Mouse (Mus musculus) spleen, adult 2 months (tissue): ENCODE measurements at regions not wholly inside any gene's neighbourhood (a gene's known extent, or its start where the extent isn't known, plus 50 kb on each side); places are given as distances from the start of the nearest gene placed in this dataset.

Experiments used
- DNase-seq, 2 experiments: peaks; one replicate each; pipeline versions ENCODE4 v3.0.0 to v3.0.0-alpha.2; 2012 to 2021; ENCODE audit warnings: low spot score in 2 of 2, low read depth in 1 of 2
- H3K27ac ChIP-seq: fragments of 200-500 bp; 2 replicates; pipeline ENCODE4 v1.5.1; 2012; ENCODE audit warnings: low read length, inconsistent platforms; ENCODE audit not compliant: insufficient read depth
- H3K27me3 ChIP-seq: fragments of 200-500 bp; 2 replicates; pipeline ENCODE4 v1.6.1; 2012; ENCODE audit warnings: mild to moderate bottlenecking, moderate library complexity, low read length, inconsistent platforms; ENCODE audit not compliant: control insufficient read depth, insufficient read depth
- H3K36me3 ChIP-seq: fragments of 200-500 bp; 2 replicates; pipeline ENCODE4 v1.6.1; 2012; ENCODE audit warnings: mild to moderate bottlenecking, low read length, inconsistent platforms; ENCODE audit not compliant: control insufficient read depth, insufficient read depth
- H3K4me1 ChIP-seq: fragments of 200-500 bp; 2 replicates; pipeline ENCODE4 v1.6.1; 2011; ENCODE audit warnings: inconsistent platforms; ENCODE audit not compliant: control insufficient read depth, insufficient read depth, insufficient read length
- H3K4me3 ChIP-seq: fragments of 200-500 bp; 2 replicates; pipeline ENCODE4 v1.5.1; 2011; ENCODE audit warnings: mild to moderate bottlenecking, inconsistent platforms; ENCODE audit not compliant: insufficient read depth, insufficient read length; ENCODE audit errors: extremely low read depth
- CTCF ChIP-seq: fragments of 200-500 bp; IDR thresholded peaks from 2 replicates; pipeline ENCODE4 v1.5.1; 2011; ENCODE audit warnings: mild to moderate bottlenecking, inconsistent platforms; ENCODE audit not compliant: insufficient read depth, insufficient read length, insufficient replicate concordance; ENCODE audit errors: extremely low read depth
- POLR2A ChIP-seq: fragments of 200-500 bp; IDR thresholded peaks from 2 replicates; pipeline ENCODE4 v1.6.1; 2011; ENCODE audit warnings: low read depth, low read length, inconsistent platforms
- WGBS: fragments of 180-500 bp; shearing (Covaris S2); methylation state at CpG from one replicate; pipeline ENCODE4 v1.1.7; 2018; 5-methylcytosine and 5-hydroxymethylcytosine counted together

- no peak for TF ChIP-seq POLR2A
- TF ChIP-seq CTCF = no peak
- peaks cover 4% of the 10 kb centered on the region; the same call in 1 of the 2 replicates for H3K4me1 ChIP-seq
- H3K27ac ChIP-seq = no peak overlapping the region
- DNase-seq = no peak
- H3K36me3 ChIP-seq = no peaks in the 10 kb centered on the region
- H3K4me3 ChIP-seq = no peak overlapping the region
- no peaks in the 10 kb centered on the region for H3K27me3 ChIP-seq
- 89% methylated on average over 4 of the region's 4 CpGs for WGBS
Observed at GRCm38 (mm10) chr9:14184261-14184660, 90.6 kb upstream of the Sesn3 start.

DNA sequence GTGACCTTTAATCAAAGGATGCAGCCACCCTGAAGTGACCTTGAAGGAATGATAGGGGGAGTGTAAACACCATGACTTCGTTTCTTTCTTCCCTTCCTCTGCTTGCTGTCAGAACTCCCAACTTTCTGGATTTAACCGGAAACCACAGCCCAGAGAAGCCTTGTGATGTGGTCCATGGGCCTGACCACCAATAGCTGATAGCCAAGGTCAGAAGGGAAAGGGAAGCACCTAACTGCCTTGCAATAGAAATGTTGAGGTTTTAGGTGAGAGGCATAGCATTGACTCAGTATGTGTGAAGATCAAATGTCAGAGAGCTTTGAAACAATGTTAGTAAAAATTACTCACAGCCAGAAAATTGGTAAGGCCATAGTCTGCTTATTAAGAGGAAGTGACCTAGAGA lies 89.2 kb upstream of the Sesn3 start:
- TF ChIP-seq POLR2A = no peak
- TF ChIP-seq CTCF = no peak
- no peak for DNase-seq
- 41% methylated on average over 2 of the region's 2 CpGs for WGBS
- no peaks in the 10 kb centered on the region for H3K36me3 ChIP-seq
- H3K27ac ChIP-seq = no peak overlapping the region
- peaks cover 4% of the 10 kb centered on the region; the same call in 1 of the 2 replicates for H3K4me1 ChIP-seq
- no peaks in the 10 kb centered on the region for H3K27me3 ChIP-seq
- no peak overlapping the region for H3K4me3 ChIP-seq

DNA sequence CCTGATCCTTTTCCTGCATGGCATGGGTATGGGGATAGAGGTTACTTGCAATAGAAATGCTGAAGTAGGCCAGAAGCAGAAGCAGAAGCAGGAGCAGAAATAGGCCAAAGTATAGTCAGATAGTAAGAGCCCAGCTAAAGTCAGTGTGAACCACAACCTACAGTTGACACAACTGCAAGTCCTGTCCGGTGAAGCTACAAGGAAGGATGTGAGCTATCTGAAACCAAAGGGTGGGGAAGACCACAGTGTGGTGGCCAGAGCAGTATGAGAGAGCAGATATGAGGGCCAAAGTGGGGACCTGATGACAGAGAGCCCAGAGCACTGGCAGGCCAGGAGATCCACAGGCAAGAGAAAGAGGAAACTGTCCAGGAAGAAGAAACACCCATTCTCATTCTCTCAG lies 87.1 kb upstream of the Sesn3 start:
- DNase-seq = no peak
- TF ChIP-seq CTCF = no peak
- TF ChIP-seq POLR2A = no peak
- no peaks in the 10 kb centered on the region for H3K27me3 ChIP-seq
- H3K36me3 ChIP-seq = no peaks in the 10 kb centered on the region
- H3K4me1 ChIP-seq = peaks cover 4% of the 10 kb centered on the region; the same call in 1 of the 2 replicates
- no peak overlapping the region for H3K4me3 ChIP-seq
- 35% methylated on average over 1 of the region's 1 CpGs for WGBS
- H3K27ac ChIP-seq = no peak overlapping the region

DNA sequence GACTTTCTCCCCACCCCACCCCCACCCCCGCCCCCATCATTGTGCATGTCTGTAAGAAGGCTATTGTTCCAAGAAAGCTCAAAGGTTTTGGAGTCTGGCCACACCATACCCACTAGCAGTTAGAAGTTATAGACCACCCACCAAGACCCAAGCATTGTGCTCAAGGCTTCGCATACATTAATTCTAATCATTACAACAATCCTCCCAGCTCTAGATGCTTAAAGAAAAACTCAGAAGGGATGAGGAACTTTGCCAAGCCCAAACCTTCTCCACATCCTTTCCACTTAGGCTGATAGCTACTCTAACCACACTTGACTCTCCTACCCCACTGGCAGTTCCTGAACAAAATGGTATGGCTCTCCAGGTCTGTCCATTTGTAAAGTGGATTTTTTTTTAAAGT lies 86.4 kb upstream of the Sesn3 start:
- no peak for DNase-seq
- Histone ChIP-seq H3K4me1 (peaks cover 4% of the 10 kb centered on the region; the same call in 1 of the 2 replicates), H3K27ac (no peak overlapping the region), H3K4me3 (no peak overlapping the region), H3K36me3 (no peaks in the 10 kb centered on the region), H3K27me3 (no peaks in the 10 kb centered on the region)
- 91% methylated on average over 2 of the region's 2 CpGs for WGBS
- TF ChIP-seq CTCF = no peak
- TF ChIP-seq POLR2A = no peak

GRCm38 (mm10) chr9:14190660-14191059 lies 84.2 kb upstream of the Sesn3 start:
- 74% methylated on average over 9 of the region's 9 CpGs for WGBS
- Histone ChIP-seq H3K36me3 (no peaks in the 10 kb centered on the region), H3K4me1 (peaks cover 4% of the 10 kb centered on the region; the same call in 1 of the 2 replicates), H3K27me3 (no peaks in the 10 kb centered on the region), H3K27ac (no peak overlapping the region), H3K4me3 (no peak overlapping the region)
- TF ChIP-seq POLR2A (no peak), CTCF (no peak)
- no peak for DNase-seq

GRCm38 (mm10) chr9:14194748-14195147 lies 80.1 kb upstream of the Sesn3 start:
- H3K4me3 ChIP-seq = no peak overlapping the region
- TF ChIP-seq POLR2A (no peak), CTCF (no peak)
- H3K27ac ChIP-seq = no peak overlapping the region
- H3K4me1 ChIP-seq = no peaks in the 10 kb centered on the region
- no peaks in the 10 kb centered on the region for H3K36me3 ChIP-seq
- no peaks in the 10 kb centered on the region for H3K27me3 ChIP-seq
- no peak for DNase-seq
- 91% methylated on average over 5 of the region's 5 CpGs for WGBS

DNA sequence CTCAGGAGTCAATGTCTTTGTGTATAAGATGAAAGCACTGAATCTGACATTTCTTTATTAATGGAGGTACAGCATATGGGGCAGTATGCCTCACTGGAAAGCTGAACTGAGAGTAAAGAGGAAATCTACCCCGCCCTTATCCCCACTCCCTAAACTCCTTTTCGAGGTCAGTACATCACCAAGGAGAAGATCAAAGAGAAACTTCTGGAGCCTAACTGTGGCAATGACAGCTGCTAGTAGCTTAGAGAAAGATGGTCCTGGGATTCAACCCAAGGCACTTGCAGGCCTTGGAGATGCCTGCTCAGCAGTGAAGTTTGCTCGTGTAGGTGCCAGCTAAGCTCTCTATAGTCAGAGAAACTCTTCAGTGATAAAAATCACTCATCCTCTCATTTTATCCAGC lies 75.8 kb upstream of the Sesn3 start:
- Histone ChIP-seq H3K27me3 (no peaks in the 10 kb centered on the region), H3K4me3 (no peak overlapping the region), H3K36me3 (no peaks in the 10 kb centered on the region), H3K4me1 (peaks cover 6% of the 10 kb centered on the region; the same call in 1 of the 2 replicates), H3K27ac (no peak overlapping the region)
- WGBS = 80% methylated on average over 3 of the region's 3 CpGs
- TF ChIP-seq POLR2A (no peak), CTCF (no peak)
- DNase-seq = no peak
